Mouse (Mus musculus) ES-Bruce4 (cell line): ENCODE measurements around the gene Ypel2. TPM values are rescaled to one million over a fixed set of nuclear protein-coding genes. Genes with fewer than 3 reads are reported as not detected.

Source experiments
- H3K27ac ChIP-seq: 2 replicates; pipeline ENCODE4 v1.5.1; 2012; ENCODE audit warnings: low read length, inconsistent platforms; ENCODE audit not compliant: insufficient read depth
- H3K27me3 ChIP-seq: 2 replicates; pipeline ENCODE4 v1.6.1; 2012; ENCODE audit warnings: mild to moderate bottlenecking, low read length, inconsistent platforms; ENCODE audit not compliant: control insufficient read depth, poor library complexity, insufficient read depth, severe bottlenecking
- H3K36me3 ChIP-seq: 2 replicates; pipeline ENCODE4 v1.6.1; 2012; ENCODE audit warnings: inconsistent platforms, mild to moderate bottlenecking, low read length, moderate library complexity; ENCODE audit not compliant: control insufficient read depth, poor library complexity, insufficient read depth, severe bottlenecking
- H3K4me1 ChIP-seq: one replicate; pipeline ENCODE4 v1.8.1; 2011; ENCODE audit warnings: low read length; ENCODE audit not compliant: control insufficient read depth, insufficient read depth
- H3K4me3 ChIP-seq: 2 replicates; pipeline ENCODE4 v1.5.1; 2011; ENCODE audit warnings: low read depth, mild to moderate bottlenecking, low read length
- H3K9ac ChIP-seq: 2 replicates; pipeline ENCODE4 v1.6.1; 2012; ENCODE audit warnings: low read depth, mild to moderate bottlenecking, inconsistent platforms; ENCODE audit not compliant: poor library complexity, severe bottlenecking
- H3K9me3 ChIP-seq: replicated peaks from 2 replicates; pipeline ENCODE4 v1.6.1; 2012; ENCODE audit warnings: mild to moderate bottlenecking, low read length, inconsistent platforms; ENCODE audit not compliant: control insufficient read depth, poor library complexity, insufficient read depth, severe bottlenecking
- CTCF ChIP-seq: IDR thresholded peaks from one replicate; pipeline ENCODE4 v1.8.1; 2011; ENCODE audit warnings: low read depth, low read length
- EP300 ChIP-seq: IDR thresholded peaks from 2 replicates; pipeline ENCODE4 v1.6.1; 2011; ENCODE audit warnings: low read depth, low read length; ENCODE audit not compliant: insufficient read depth
- POLR2A ChIP-seq: IDR thresholded peaks from one replicate; pipeline ENCODE4 v1.8.1; 2011; ENCODE audit warnings: low read length; ENCODE audit not compliant: insufficient read depth
- polyA plus RNA-seq: library from polyadenylated mRNA; stranded (reverse); fragments of >200 nt; gene quantifications from 2 replicates; pipeline ENCODE4 v1.2.4, GENCODE M21; 2011; ENCODE audit warnings: low read depth; ENCODE audit not compliant: missing spikeins, insufficient read depth, insufficient read length

Ypel2 gene
- 6.2 and 6.9 TPM in 2 replicates for polyA plus RNA-seq

DNA sequence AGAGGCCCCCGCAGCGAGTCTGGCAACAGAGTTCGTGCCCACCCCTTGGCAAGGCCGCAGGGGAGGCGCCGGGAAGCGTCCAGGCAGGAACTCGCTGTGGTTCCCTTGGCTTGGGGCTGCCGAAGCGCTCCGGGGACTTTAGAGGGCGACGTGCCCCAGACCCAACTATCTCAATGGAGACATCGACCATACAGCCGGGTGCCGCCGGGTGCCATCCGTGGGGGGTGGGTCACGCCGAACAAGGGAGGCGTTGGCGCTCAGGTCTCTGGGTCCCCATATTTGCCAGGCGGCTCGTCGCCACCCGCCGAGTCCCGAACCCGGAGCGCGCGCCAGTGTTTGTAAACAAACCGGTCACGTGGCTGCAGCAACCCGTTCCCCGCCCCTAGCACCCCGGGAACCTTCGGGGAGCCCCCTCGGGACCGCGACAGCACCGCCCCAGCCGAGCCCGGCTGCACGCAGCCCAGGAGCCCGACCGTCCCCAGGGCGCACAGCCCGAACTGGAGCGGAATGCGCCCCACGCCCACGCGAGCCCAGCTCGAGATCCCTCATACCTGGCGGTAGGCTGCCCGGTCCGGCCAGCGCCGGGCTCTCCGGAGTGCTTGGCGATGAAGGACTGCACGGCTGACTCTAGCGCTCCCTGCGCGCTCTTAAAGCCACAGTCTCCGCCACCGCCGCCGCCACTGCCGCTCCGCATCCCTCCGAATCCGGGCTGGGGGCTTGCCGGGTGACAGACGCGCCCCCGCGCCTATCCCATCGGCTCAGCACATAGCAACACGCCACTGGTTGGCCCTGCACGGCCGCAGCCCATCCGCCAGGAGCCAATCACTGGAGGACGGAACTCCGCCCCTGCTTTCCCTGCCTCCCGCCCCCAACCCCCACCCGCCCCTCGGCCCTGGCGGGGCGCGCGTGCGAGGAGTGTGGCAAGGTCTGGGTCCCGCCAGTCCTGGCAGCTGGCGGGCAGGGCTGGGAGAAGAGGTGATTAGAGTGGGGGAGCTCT lies at the start of gene Ypel2:
Ypel2 (minus strand) TSS at position 667 of the 997 bp plus-strand sequence.
- no peak for TF ChIP-seq POLR2A
- TF ChIP-seq EP300, result no peak
- no peak for TF ChIP-seq CTCF
- Histone ChIP-seq H3K9ac (peak within 1 kb of the TSS; percentile 65), H3K4me3 (peak within 1 kb of the TSS; percentile 84), H3K9me3 (no peaks in the 10 kb centered on the region), H3K36me3 (no peaks in the 10 kb centered on the region), H3K27ac (peak within 1 kb of the TSS; percentile 60), H3K27me3 (no peaks in the 10 kb centered on the region), H3K4me1 (peaks cover 2% of the 10 kb centered on the region)

DNA sequence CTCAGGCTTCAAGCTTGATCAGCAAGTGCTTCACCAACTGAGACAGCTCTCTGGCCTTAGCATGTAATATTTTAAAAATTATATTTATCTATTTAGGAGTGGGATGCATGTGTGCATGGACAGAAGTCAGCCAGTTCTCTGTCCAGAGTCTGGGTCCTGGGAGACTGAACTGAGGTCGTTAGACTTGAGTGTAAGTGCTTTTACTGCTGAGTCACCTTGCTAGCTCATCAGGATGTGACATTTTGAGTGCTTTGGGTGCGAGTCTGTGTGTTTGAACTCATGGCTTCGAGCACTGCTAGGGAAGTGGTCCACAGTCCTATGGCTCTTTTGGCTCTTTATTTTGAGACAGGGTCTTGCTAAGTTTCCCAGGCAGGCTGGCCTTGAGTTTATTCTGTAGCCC lies 49.5 kb upstream of the Ypel2 start:
- Histone ChIP-seq H3K9ac (no peak overlapping the region), H3K36me3 (no peaks in the 10 kb centered on the region), H3K9me3 (no peaks in the 10 kb centered on the region), H3K27me3 (no peaks in the 10 kb centered on the region), H3K27ac (no peak overlapping the region), H3K4me1 (no peaks in the 10 kb centered on the region), H3K4me3 (no peak overlapping the region)
- TF ChIP-seq EP300 (no peak), POLR2A (no peak), CTCF (no peak)

- no peaks in the 10 kb centered on the region for H3K27me3 ChIP-seq
- H3K4me3 ChIP-seq, result no peak overlapping the region
- H3K4me1 ChIP-seq, result no peaks in the 10 kb centered on the region
- H3K9me3 ChIP-seq, result no peaks in the 10 kb centered on the region
- TF ChIP-seq POLR2A (no peak), EP300 (no peak), CTCF (no peak)
- H3K27ac ChIP-seq, result no peak overlapping the region
- no peak overlapping the region for H3K9ac ChIP-seq
- H3K36me3 ChIP-seq, result no peaks in the 10 kb centered on the region
Measured at GRCm38 (mm10) chr11:87039307-87039963, 45.9 kb upstream of the Ypel2 start.

- Histone ChIP-seq H3K36me3 (no peaks in the 10 kb centered on the region), H3K9me3 (no peaks in the 10 kb centered on the region), H3K4me3 (no peak overlapping the region), H3K9ac (no peak overlapping the region), H3K27me3 (no peaks in the 10 kb centered on the region), H3K4me1 (no peaks in the 10 kb centered on the region), H3K27ac (no peak overlapping the region)
- TF ChIP-seq POLR2A (no peak), EP300 (no peak), CTCF (peak; percentile 79)
Measured at GRCm38 (mm10) chr11:87036180-87036579, 42.7 kb upstream of the Ypel2 start.

GRCm38 (mm10) chr11:87028212-87028611 lies 34.7 kb upstream of the Ypel2 start:
- Histone ChIP-seq H3K4me1 (no peaks in the 10 kb centered on the region), H3K27ac (no peak overlapping the region), H3K36me3 (no peaks in the 10 kb centered on the region), H3K9me3 (no peaks in the 10 kb centered on the region), H3K4me3 (no peak overlapping the region), H3K27me3 (no peaks in the 10 kb centered on the region), H3K9ac (no peak overlapping the region)
- TF ChIP-seq POLR2A, result no peak
- no peak for TF ChIP-seq CTCF
- no peak for TF ChIP-seq EP300
